Mouse (Mus musculus): ENCODE results near the gene March9.

DNA sequence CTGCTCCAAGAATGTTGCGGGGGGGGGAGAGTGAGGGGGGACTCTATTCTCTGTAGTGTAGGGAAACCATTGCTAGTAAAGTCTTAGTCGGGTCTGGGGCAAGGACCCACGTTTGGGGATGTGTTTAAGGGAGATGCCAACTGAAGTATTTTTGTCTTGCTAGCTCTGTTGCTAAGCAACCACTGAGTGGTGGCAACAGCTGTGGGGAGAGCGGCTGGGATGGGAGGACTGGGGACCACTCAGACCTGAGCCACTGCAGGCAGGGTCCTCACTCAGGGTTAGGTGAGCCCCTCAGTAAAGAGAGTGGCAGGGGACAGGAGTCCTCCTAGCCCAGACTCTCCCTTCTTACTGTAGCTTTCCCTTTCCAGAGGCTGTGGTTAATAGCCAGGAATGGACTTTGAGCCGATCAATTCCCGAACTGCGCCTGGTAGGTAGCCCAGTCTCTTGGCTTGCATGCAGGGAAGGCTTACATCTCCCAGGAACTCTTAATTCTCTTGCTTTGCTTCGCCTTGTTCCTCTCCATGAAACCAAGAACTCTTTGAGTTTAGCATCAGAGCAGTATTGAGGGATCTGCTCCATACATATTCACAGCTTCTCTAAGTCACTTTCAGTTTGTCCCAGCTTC, 22.1 kb upstream of the March9 start:
- TF ChIP-seq CTCF (IDR thresholded peaks at IDR 0.05; ENCODE audit: extremely low read depth, insufficient read depth, low read length): no peak
- TF ChIP-seq POLR2A (IDR thresholded peaks at IDR 0.05; ENCODE audit: extremely low read depth, insufficient read depth, low read length): no peak
